ENCODE assay signal across 23 mouse cellular contexts in genomic region chr2:59814997-59815396, GRCm38 (mm10).
"Had no signal": no experiment of that assay in that cellular context is flagged by ENCODE, and none has a peak within 500 bp of the region (broad histone marks: within the 10 kb centered on the region; RNA-seq: fewer than 3 reads in every experiment).

No protein-coding gene starts in this region.

- H3K27me3 ChIP-seq: hindbrain, embryonic 13.5 days; hindbrain, embryonic 15.5 days; limb, embryonic 13.5 days; limb, embryonic 15.5 days; liver, embryonic 12.5 days had no signal

- H3K9ac ChIP-seq: hindbrain, embryonic 13.5 days; hindbrain, embryonic 15.5 days; limb, embryonic 13.5 days; limb, embryonic 15.5 days; liver, embryonic 12.5 days; liver, embryonic 14.5 days had no signal

- H3K9me3 ChIP-seq: hindbrain, embryonic 13.5 days; hindbrain, embryonic 15.5 days; limb, embryonic 13.5 days; limb, embryonic 15.5 days; liver, embryonic 12.5 days had no signal

- H3K4me1 ChIP-seq: limb, embryonic 13.5 days; liver, embryonic 12.5 days had no signal

- ATAC-seq: hindbrain, postnatal 0 days; intestine, embryonic 16.5 days; liver, embryonic 12.5 days had no signal

- H3K27ac ChIP-seq: gastrocnemius, adult 2 months; heart, adult 2 months; hindbrain, embryonic 13.5 days; hindbrain, embryonic 15.5 days; hindbrain, postnatal 0 days; kidney, postnatal 0 days; limb, embryonic 13.5 days; limb, embryonic 15.5 days; liver, embryonic 12.5 days; liver, embryonic 14.5 days had no signal

- H3K4me2 ChIP-seq: heart, embryonic 11.5 days; hindbrain, embryonic 13.5 days; hindbrain, embryonic 15.5 days; limb, embryonic 13.5 days; limb, embryonic 15.5 days; liver, embryonic 12.5 days had no signal

- H3K4me3 ChIP-seq: gastrocnemius, adult 2 months; heart, adult 2 months; hindbrain, embryonic 13.5 days; hindbrain, embryonic 15.5 days; limb, embryonic 13.5 days; limb, embryonic 15.5 days; liver, embryonic 12.5 days had no signal

- H3K36me3 ChIP-seq: hindbrain, embryonic 13.5 days; hindbrain, embryonic 15.5 days; liver, embryonic 12.5 days had no signal

- DNase-seq: gastrocnemius, adult 2 months; gastrocnemius, postnatal 10 days; gastrocnemius, postnatal 25 days; heart, adult 11 months; heart, adult 2 months; heart, postnatal 10 days; kidney, adult 11 months; kidney, adult 2 months; kidney, postnatal 14 days; kidney, postnatal 36 days; layer of hippocampus, adult 9-11 months; layer of hippocampus, postnatal 36 days; left cerebral cortex, postnatal 4 days had no signal
